Mouse (Mus musculus) heart, postnatal 0 days (tissue): ENCODE measurements at regions not wholly inside any gene's neighbourhood (a gene's known extent, or its start where the extent isn't known, plus 50 kb on each side); places are given as distances from the start of the nearest gene placed in this dataset.

Experiments used
- ATAC-seq: fragments of 200-750 bp; cut with Nextera tagmentation; 2 replicates; pipeline ENCODE4 v1.8.0; 2017; ENCODE audit warnings: low read depth, moderate number of reproducible peaks, moderate library complexity; ENCODE audit not compliant: insufficient read depth
- DNase-seq: peaks from one replicate; pipeline ENCODE4 v3.0.0-alpha.2; 2016; ENCODE audit warnings: low spot score
- H3K27ac ChIP-seq: fragments of 300-500 bp; sonication (generic); 2 replicates; pipeline ENCODE4 v1.5.1; 2014; ENCODE audit warnings: low read depth, mild to moderate bottlenecking
- H3K27me3 ChIP-seq: fragments of 300-500 bp; sonication (generic); 2 replicates; pipeline ENCODE4 v1.6.1; 2014; ENCODE audit warnings: low read length, mixed read lengths; ENCODE audit not compliant: control insufficient read depth, insufficient read depth
- H3K36me3 ChIP-seq: fragments of 300-500 bp; sonication (generic); replicated peaks from 2 replicates; pipeline ENCODE4 v1.6.1; 2014; ENCODE audit warnings: low read length, mixed read lengths; ENCODE audit not compliant: control insufficient read depth, insufficient read depth
- H3K4me1 ChIP-seq: fragments of 300-500 bp; sonication (generic); 2 replicates; pipeline ENCODE4 v1.6.1; 2014; ENCODE audit warnings: antibody characterized with exemption; ENCODE audit not compliant: control insufficient read depth, insufficient read depth
- H3K4me2 ChIP-seq: fragments of 300-500 bp; sonication (generic); 2 replicates; pipeline ENCODE4 v1.6.1; 2014; ENCODE audit warnings: low read depth, mild to moderate bottlenecking, low read length, moderate library complexity
- H3K4me3 ChIP-seq: fragments of 300-500 bp; sonication (generic); 2 replicates; pipeline ENCODE4 v1.5.1; 2014; ENCODE audit warnings: low read depth, low read length
- H3K9ac ChIP-seq: fragments of 300-500 bp; sonication (generic); replicated peaks from 2 replicates; pipeline ENCODE4 v1.6.1; 2014; ENCODE audit warnings: low read depth, low read length, mixed read lengths
- H3K9me3 ChIP-seq: fragments of 300-500 bp; sonication (generic); replicated peaks from 2 replicates; pipeline ENCODE4 v1.6.1; 2016; ENCODE audit warnings: low read length; ENCODE audit not compliant: control insufficient read depth
- CTCF ChIP-seq: IDR thresholded peaks from 2 replicates; pipeline ENCODE4 v1.5.1; 2016; ENCODE audit warnings: antibody characterized with exemption, control low read depth, low read depth
- EP300 ChIP-seq: IDR thresholded peaks from 2 replicates; pipeline ENCODE4 v1.6.1; 2016; ENCODE audit warnings: antibody characterized with exemption, low read depth
- WGBS: fragments of 180-500 bp; shearing (Covaris S2); extraction: QIAGEN DNeasy Blood & Tissue Kit; methylation state at CpG from one replicate; pipeline ENCODE4 v1.1.7; 2014; 5-methylcytosine and 5-hydroxymethylcytosine counted together

DNA sequence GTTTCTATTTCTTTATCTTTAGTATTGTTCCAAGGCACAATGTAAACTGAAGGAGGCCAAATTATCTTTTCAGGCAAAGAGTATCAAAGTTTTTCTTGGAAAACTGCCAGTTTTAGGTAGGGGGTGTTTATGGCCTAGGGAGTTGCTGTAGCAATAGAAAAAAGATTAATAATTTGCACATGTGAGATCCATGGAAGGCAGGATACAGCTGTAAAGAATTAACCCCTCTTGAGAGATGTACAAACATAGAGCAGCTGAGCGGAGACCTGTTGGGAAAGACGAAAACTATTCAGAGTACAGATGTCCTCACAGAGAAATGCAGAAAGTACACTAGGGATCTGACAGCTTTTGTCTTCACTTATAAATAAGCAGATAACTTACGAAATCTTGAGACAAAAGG lies 176.8 kb downstream of the Fign start:
- Histone ChIP-seq H3K4me3 (no peak overlapping the region), H3K4me2 (no peak overlapping the region), H3K27ac (no peak overlapping the region), H3K4me1 (no peaks in the 10 kb centered on the region; the same call in 1 of the 2 replicates), H3K9ac (no peak overlapping the region), H3K9me3 (no peaks in the 10 kb centered on the region), H3K36me3 (no peaks in the 10 kb centered on the region), H3K27me3 (no peaks in the 10 kb centered on the region)
- 45% methylated on average over 3 of the region's 3 CpGs for WGBS
- no peak for ATAC-seq
- DNase-seq, result no peak
- TF ChIP-seq CTCF, result no peak
- no peak for TF ChIP-seq EP300

DNA sequence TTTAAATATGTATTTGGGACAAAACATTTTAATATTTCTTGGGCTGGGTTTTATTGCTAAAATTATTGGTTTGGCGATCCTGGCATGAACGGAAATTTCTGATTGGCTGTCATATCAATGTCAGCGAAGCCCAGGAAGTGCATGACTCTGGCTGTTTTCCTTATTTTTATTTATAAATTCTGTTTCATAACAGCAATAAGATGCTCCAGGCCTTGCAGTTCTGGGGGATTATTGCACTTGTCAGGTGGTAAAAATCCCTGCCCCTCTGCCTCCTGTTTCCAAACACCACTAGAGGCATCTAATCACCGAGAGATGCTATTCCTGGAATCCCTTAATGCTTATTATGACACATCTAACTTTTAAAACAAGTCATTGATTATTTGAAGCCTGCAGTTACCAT lies 177.8 kb downstream of the Fign start:
- Histone ChIP-seq H3K27ac (no peak overlapping the region), H3K36me3 (no peaks in the 10 kb centered on the region), H3K4me2 (no peak overlapping the region), H3K4me3 (no peak overlapping the region), H3K9me3 (no peaks in the 10 kb centered on the region), H3K27me3 (no peaks in the 10 kb centered on the region), H3K4me1 (no peaks in the 10 kb centered on the region; the same call in 1 of the 2 replicates), H3K9ac (no peak overlapping the region)
- TF ChIP-seq CTCF, result no peak
- WGBS, result 89% methylated on average over 4 of the region's 4 CpGs
- DNase-seq, result no peak
- ATAC-seq, result no peak

DNA sequence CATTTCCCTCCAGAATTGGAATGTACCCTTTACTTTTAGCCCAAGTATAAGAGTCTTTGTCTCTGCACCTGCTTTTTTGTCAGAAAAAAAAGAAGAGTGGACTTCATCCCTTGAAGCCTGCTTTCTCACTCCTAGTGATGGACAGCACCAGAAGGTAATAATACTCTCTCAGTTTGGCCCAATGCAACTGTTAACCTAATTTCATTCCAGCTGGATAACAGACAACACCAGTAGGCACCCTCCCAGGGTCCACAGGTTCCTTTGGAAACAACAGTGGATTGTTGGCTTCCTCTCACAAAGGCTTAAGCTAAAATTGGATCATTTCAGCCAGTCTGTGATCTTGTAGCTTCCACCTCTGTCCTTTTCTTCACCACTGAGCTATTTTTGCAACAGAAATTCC lies 197.2 kb downstream of the Fign start:
- no peak overlapping the region for H3K4me2 ChIP-seq
- H3K4me3 ChIP-seq, result no peak overlapping the region
- no peak overlapping the region for H3K9ac ChIP-seq
- H3K27me3 ChIP-seq, result no peaks in the 10 kb centered on the region
- ATAC-seq (no peak), DNase-seq (no peak)
- no peak for TF ChIP-seq CTCF
- TF ChIP-seq EP300, result no peak
- no peaks in the 10 kb centered on the region for H3K36me3 ChIP-seq
- no peak overlapping the region for H3K27ac ChIP-seq
- H3K4me1 ChIP-seq, result no peaks in the 10 kb centered on the region
- H3K9me3 ChIP-seq, result no peaks in the 10 kb centered on the region

DNA sequence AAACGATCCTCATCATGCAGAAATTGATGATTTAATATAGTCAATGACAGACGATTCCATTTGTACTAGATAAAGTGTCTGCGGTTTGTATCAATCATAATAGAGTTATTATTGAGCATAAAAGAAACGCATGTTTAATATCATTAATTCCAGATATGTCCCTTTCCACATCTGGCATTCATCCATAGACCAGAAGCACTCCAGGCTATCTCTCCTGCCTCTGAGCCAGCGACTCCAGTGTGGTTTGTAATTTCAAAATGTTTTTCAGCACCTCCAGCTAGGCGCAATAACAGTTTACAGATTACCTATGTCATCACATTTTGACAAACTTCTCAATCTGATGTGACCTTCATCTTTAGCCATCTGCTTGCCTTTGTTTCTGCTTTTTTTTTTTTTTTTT lies 219.4 kb downstream of the Fign start:
- no peaks in the 10 kb centered on the region for H3K27me3 ChIP-seq
- peak; percentile 17 for DNase-seq
- H3K9ac ChIP-seq, result no peak overlapping the region
- peak overlapping the region; percentile 6; the same call in 1 of the 2 replicates for H3K4me3 ChIP-seq
- H3K36me3 ChIP-seq, result no peaks in the 10 kb centered on the region
- H3K27ac ChIP-seq, result no peak overlapping the region
- H3K9me3 ChIP-seq, result no peaks in the 10 kb centered on the region
- ATAC-seq, result no peak
- WGBS, result 26% methylated on average over 6 of the region's 6 CpGs
- TF ChIP-seq EP300 (no peak), CTCF (no peak)
- peaks cover 5% of the 10 kb centered on the region; the same call in 1 of the 2 replicates for H3K4me1 ChIP-seq
- peak overlapping the region; percentile 38 for H3K4me2 ChIP-seq

DNA sequence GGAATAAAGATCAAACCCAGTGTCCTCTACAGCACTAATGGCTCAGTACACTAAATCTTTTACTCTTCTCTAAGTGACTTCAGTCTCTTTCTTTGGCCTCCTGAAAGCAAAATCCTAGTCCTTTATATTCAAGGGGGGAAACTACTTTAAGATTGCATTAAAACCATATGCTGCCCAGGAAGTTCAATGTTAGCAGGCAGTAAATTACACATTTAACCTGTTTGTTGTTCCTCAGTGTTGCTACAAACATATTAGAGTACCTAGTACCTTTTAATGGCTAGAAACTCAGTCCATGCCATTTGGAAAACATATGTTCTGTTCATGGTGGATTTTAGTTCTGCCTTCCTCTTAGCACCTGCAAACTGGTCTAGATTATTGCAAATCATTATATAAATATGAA lies 220.5 kb downstream of the Fign start:
- H3K9ac ChIP-seq, result no peak overlapping the region
- no peaks in the 10 kb centered on the region for H3K9me3 ChIP-seq
- no peak overlapping the region for H3K27ac ChIP-seq
- no peak for ATAC-seq
- H3K4me2 ChIP-seq, result no peak overlapping the region
- H3K4me1 ChIP-seq, result peaks cover 5% of the 10 kb centered on the region; the same call in 1 of the 2 replicates
- no peak for DNase-seq
- no peaks in the 10 kb centered on the region for H3K27me3 ChIP-seq
- TF ChIP-seq CTCF (no peak), EP300 (no peak)
- H3K4me3 ChIP-seq, result no peak overlapping the region
- H3K36me3 ChIP-seq, result no peaks in the 10 kb centered on the region

DNA sequence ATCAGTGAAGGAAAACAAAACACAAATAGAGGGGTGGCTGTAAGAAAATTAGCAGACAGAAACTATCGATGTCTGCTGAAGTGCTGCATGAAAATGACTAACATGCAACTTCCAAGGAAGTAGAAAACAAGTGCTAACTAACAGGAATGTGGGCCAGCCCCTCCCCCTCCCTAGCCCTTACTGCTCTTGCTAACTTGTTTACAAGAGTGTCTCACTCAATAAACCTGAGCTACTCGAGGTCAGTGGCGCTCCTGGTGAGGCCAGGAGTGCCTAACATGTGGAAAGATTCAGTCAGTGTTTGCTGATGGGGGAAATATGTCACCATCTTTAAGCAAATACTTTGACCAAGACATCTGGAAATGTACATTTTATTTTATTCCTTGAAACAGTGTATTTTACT lies 221.5 kb downstream of the Fign start:
- Histone ChIP-seq H3K9ac (no peak overlapping the region), H3K4me3 (no peak overlapping the region), H3K36me3 (no peaks in the 10 kb centered on the region), H3K9me3 (no peaks in the 10 kb centered on the region), H3K27me3 (no peaks in the 10 kb centered on the region), H3K27ac (no peak overlapping the region), H3K4me1 (peaks cover 5% of the 10 kb centered on the region; the same call in 1 of the 2 replicates), H3K4me2 (no peak overlapping the region)
- DNase-seq (no peak), ATAC-seq (no peak)
- 21% methylated on average over 3 of the region's 3 CpGs for WGBS
- TF ChIP-seq EP300 (no peak), CTCF (no peak)
